Mouse (Mus musculus): Measurements from ENCODE around the gene Cit.

The Cit gene

DNA sequence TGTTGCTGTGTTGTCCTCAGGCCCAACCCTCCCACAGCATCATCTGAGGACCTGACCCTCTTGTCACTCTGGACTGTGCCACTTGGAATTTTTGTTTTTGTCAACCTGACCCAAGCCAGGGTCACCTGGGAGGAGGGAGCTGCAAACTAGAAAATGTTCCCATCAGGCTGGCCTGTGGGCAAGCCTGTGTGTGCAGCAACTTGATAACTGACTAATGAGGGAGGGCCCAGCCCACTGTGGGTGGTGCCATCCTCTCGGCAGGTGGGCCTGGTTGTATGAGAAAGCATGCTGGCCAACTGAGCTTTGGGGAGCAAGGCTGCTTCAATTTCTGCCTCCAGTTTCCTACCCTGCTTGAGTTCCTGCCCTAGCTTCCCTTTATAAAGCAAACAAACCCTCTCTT is 113.3 kb downstream of the Cit start:
- no peak for DNase-seq (ENCODE audit: extremely low spot score, low spot score)

DNA sequence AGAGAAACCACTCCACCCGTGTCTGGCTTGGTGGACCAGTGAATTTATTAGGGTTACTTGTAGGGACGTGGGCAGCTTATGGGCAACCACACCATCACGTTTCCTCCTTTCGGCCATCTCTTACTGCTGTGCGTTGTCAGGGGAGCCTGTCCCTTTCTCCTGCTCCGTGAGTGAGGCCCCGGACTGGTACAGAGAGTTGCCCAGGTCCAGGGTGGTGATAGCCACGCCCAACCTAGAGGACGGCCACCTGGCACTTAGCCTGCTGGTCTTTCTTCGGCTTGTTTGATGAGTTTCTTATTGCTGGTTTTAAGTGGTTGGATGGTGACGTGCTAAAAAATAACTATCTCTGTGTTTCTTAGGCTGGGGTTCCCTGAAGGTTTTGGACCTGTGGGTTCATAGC is 113.7 kb downstream of the Cit start:
- no peak for DNase-seq (ENCODE audit: extremely low spot score, low spot score)

- no peak for DNase-seq (ENCODE audit: extremely low spot score, low spot score)
Observed at GRCm38 (mm10) chr5:115961809-115962208, 116.7 kb downstream of the Cit start.

- DNase-seq (ENCODE audit: extremely low spot score, low spot score), result no peak
Observed at GRCm38 (mm10) chr5:115971236-115971635, 126.2 kb downstream of the Cit start.

DNA sequence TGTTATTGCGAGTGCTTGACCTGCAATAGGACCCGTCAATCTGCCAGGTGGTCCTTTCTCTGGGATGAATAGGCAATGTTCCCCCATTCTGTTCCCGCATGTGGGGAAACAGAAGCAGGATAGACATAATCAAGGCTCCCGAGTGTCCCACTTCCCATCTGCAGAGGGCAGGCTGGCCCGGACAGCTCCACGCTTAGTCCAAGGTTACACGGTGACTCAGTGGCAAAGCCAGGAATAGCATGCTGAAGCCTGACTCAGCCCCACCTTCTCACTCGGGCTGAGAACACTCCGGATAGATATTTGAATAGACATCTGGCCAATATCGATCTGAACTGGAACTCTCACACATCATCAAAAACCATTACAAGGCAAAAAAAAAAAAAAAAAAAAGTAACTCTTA is 130.6 kb downstream of the Cit start:
- no peak for DNase-seq (ENCODE audit: extremely low spot score, low spot score)

- DNase-seq (ENCODE audit: extremely low spot score, low spot score), result no peak
Observed at GRCm38 (mm10) chr5:115976446-115976845, 131.4 kb downstream of the Cit start.

GRCm38 (mm10) chr5:115977266-115977665 is 132.2 kb downstream of the Cit start:
- no peak for DNase-seq (ENCODE audit: extremely low spot score, low spot score)

DNA sequence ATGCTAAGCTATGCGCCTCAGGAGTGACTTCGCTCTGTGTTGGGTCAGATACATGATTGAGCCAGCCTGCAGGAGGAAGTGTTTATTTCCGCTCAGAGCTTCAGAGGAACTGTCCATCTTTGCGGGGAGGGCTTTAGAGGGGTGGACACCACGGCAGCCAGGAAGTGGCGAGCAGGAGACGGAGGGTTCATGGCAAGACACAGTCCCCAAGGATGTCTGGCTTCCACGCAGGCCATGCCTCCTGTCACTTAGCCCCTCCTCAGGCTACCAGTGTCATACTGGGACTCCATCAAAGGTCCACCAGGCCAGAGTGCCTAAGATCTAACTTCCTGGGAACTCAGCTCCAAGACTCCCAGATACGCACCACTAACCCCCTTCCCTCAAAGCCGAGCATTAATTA is 132.7 kb downstream of the Cit start:
- no peak for DNase-seq (ENCODE audit: extremely low spot score, low spot score)

- no peak for DNase-seq (ENCODE audit: extremely low spot score, low spot score)
Observed at GRCm38 (mm10) chr5:115978255-115978654, 133.2 kb downstream of the Cit start.

GRCm38 (mm10) chr5:115979134-115979696 is 134.1 kb downstream of the Cit start:
- DNase-seq (ENCODE audit: extremely low spot score, low spot score), result peak; percentile 22

DNA sequence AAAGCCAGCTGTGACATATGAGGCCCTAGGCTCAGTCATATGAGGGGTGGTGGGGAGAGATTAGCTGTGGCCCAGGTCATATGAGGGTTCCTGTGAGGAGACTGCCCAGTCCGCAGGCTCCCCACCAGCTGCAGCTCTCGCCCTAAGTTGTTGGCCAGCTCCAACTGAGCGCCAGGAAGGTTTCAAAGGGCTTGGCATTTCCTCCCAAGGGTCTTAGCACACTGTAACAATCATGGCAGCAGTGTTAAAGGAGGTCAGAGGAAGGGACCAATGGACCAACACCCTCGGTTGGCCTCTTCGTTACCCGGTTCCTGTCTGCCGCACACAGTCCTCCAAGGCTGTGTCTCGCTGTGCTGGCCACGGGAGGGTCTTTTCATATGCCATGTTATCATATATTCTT is 135.5 kb downstream of the Cit start:
- no peak for DNase-seq (ENCODE audit: extremely low spot score, low spot score)

- no peak for DNase-seq (ENCODE audit: extremely low spot score, low spot score)
Observed at GRCm38 (mm10) chr5:115982671-115983373, 137.7 kb downstream of the Cit start.

- DNase-seq (ENCODE audit: extremely low spot score, low spot score), result no peak
Observed at GRCm38 (mm10) chr5:115984392-115984791, 139.3 kb downstream of the Cit start.

DNA sequence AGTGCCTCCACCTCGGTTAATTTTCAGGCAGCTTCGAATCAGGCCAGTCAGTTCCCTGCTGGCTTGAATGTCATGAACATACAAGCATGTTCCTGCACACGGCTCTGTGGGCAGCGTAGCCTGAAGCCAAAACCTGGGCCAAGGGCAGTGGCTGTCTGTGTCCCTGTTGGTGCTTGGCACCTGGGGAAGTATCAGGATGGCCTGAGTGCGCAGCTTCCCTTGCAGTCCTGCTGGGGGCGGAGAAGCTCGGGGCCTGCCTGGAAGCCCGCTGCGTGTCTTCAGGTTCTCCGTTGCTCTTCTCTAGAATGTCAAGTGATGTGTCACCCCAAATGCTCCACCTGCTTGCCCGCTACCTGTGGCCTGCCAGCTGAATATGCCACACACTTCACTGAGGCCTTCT is 140.0 kb downstream of the Cit start:
- DNase-seq (ENCODE audit: extremely low spot score, low spot score), result no peak

DNA sequence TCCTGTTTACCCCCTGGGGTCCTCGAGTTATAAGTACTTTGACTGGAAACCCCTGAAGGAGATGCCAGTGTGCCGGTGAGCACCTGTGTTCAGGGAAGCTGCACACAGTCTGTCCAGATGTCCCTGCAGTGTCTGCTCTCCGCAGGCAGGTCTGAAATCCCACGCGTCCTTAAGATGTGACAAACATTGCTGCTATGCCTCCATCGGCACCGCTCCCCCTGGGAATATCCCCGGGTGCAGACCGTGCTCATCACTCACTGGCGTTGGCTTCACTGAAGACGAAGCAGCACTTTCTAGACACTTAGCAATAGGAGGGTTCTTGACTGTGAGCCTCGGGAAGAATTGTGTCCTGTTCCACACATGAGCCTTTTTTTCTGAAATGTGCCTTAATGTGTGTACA is 142.2 kb downstream of the Cit start:
- DNase-seq (ENCODE audit: extremely low spot score, low spot score), result no peak

GRCm38 (mm10) chr5:115991717-115992116 is 146.6 kb downstream of the Cit start:
- no peak for DNase-seq (ENCODE audit: extremely low spot score, low spot score)

DNA sequence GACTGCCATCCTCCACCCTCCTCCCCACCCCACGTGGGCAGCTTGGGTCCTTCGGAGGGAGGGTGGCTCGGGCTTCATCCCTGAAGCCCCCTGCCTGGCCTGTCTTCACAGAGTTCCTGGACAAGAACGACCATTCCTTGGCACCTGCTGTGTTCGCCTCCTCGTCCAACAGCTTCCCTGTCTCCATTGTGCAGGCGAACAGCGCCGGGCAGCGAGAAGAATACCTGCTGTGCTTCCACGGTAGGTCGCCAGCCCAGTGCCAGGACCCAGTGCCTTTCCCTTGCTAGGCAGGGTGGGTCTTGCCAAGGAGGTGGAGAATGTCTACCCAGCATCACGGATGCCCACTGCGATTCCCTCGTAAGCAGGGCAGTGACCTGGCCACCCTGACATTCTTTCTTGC is 149.0 kb downstream of the Cit start:
- no peak for DNase-seq (ENCODE audit: extremely low spot score, low spot score)

- DNase-seq (ENCODE audit: extremely low spot score, low spot score), result no peak
Observed at GRCm38 (mm10) chr5:115997376-115997775, 152.3 kb downstream of the Cit start.

DNA sequence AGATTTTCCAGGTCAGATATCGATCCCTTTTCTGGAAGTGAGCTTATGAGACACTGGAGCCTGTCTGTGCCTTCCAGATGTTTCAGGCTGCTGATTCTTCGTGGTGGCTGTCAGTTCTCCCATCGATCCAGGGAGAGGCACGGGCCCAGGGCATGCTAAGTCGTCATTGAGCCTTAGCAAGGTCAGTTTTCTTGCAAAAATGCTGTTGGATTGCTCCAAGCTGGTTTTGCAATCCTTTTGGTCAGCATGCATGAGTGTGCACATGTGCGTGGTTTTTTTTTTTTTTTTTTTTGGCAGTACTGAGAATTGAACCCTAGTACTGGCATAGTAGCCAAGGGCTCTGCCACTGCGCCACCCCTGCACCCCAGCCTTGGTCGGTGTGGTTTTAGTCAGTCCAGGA is 158.1 kb downstream of the Cit start:
- no peak for DNase-seq (ENCODE audit: extremely low spot score, low spot score)

- no peak for DNase-seq (ENCODE audit: extremely low spot score, low spot score)
Observed at GRCm38 (mm10) chr5:116003825-116004224, 158.7 kb downstream of the Cit start.

DNA sequence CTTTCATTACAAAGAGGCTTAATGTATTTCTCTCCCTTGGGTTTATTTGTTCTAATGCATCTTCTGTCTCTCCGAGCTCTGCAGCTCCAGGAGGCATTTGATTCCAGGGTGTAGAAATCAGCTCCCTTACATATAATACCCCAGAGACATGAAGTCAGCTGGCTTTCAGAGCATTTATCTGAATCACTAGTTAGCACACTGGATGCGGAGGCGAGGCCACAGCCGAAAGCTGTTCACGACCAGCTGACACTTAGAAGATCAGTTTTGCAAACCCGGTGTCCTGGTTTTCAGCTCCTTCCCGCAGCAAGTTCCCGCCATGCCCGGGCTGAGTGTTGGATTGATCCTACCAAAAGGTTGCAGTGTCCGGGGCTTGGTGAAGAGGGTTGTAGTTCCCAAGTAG is 159.2 kb downstream of the Cit start:
- DNase-seq (ENCODE audit: extremely low spot score, low spot score), result no peak

DNA sequence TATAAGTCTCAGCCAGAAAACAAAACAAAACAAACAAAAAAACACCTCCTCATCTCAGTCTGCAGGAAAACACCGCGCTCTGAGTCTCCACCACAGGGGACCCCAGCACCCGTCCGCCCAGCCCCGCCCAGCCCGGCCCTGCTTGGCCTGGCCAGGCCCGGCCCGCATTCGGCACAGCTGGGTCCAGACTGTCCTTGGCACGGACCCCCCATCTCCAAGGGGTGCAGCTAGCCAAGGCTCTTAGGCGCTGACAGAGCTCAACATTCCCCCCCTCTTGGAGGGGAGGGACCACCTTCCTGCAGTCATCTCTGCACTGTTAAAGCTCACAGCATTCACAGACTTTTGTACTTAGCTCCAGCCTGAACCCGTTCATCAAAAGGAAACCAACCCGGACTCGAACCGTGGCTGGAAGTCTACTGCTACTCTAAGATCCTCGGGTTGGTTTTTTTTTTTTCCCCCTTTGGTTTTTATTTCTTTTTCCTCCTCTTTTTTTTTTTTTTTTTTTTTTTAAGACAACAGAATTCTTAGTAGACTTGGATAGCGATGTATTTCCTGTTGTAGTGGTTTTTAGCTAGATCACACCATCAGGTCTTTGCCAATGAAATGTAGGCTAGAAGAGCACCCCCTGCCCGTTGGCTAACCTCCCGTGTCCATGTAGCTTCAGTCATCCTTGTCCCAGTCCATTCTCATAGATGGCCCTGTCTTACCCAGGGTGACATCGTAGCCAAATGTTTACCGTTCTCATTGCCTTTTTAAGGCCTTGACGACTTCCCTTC is 161.4 kb downstream of the Cit start:
- DNase-seq (ENCODE audit: extremely low spot score, low spot score), result no peak

GRCm38 (mm10) chr5:116007723-116008122 is 162.6 kb downstream of the Cit start:
- no peak for DNase-seq (ENCODE audit: extremely low spot score, low spot score)

Data from neural tube, embryonic 10.5 days (tissue).